Mouse (Mus musculus) small intestine, adult 2 months (tissue): ENCODE measurements at regions not wholly inside any gene's neighbourhood (a gene's known extent, or its start where the extent isn't known, plus 50 kb on each side); places are given as distances from the start of the nearest gene placed in this dataset.

ENCODE experiments used
- CTCF ChIP-seq: fragments of 200-500 bp; IDR thresholded peaks from 2 replicates; pipeline ENCODE4 v1.5.1; 2012; ENCODE audit warnings: low read depth, mild to moderate bottlenecking, control low read depth, inconsistent platforms, low read length, moderate library complexity, mixed read lengths; ENCODE audit not compliant: insufficient replicate concordance, insufficient read length; ENCODE audit errors: extremely low read depth
- POLR2A ChIP-seq: fragments of 200-500 bp; IDR thresholded peaks from 2 replicates; pipeline ENCODE4 v1.6.1; 2012; ENCODE audit warnings: low read depth, mild to moderate bottlenecking, control low read depth, inconsistent platforms, low read length, moderate library complexity

DNA sequence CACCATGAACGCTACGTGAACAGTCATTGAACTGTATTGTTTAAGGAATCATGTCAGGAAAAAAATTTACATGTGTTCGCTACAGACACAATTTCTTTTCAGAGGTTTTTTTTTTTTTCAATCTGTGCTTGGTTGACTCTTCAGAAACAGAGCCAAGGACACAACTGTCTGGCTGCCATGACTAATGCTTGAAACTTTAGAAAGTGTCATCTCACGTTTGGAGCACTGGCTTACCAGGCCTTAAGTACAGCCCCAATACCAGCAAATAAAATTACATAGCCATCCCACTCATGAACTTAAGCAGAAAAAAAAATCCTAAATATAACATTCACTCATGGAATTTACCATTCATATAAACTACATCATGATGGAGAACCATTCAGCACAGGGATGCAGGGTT, 115.1 kb upstream of the Syt13 start:
- TF ChIP-seq CTCF (no peak), POLR2A (no peak)
